Mouse (Mus musculus) ES-Bruce4 (cell line): ENCODE measurements around the gene Rps15a.

Experiments
- CTCF ChIP-seq: IDR thresholded peaks from one replicate; pipeline ENCODE4 v1.8.1; 2011; ENCODE audit warnings: low read depth, low read length
- EP300 ChIP-seq: IDR thresholded peaks from 2 replicates; pipeline ENCODE4 v1.6.1; 2011; ENCODE audit warnings: low read depth, low read length; ENCODE audit not compliant: insufficient read depth
- POLR2A ChIP-seq: IDR thresholded peaks from one replicate; pipeline ENCODE4 v1.8.1; 2011; ENCODE audit warnings: low read length; ENCODE audit not compliant: insufficient read depth

GRCm38 (mm10) chr7:118128925-118129429, 13.0 kb upstream of the Rps15a start:
- TF ChIP-seq POLR2A (no peak), EP300 (no peak), CTCF (no peak)
